Mouse (Mus musculus) heart, adult 11 months (tissue): ENCODE measurements around the gene Vmn1r219.
"Not testable (repeated sequence)": the region's sequence is repeated elsewhere in the genome, so short reads cannot be mapped to it uniquely, and the experiment has no call there.

Source experiments
- DNase-seq: peaks from one replicate; pipeline ENCODE4 v3.0.0; 2022

The Vmn1r219 gene

GRCm38 (mm10) chr13:23159012-23159411 lies at the start of gene Vmn1r219:
Vmn1r219 (plus strand) TSS chr13:23159312.
- peak; percentile 57 for DNase-seq

- not testable (repeated sequence) for DNase-seq
Measured at GRCm38 (mm10) chr13:23118126-23118525, 41.0 kb upstream of the Vmn1r219 start, which contains the start of gene Vmn1r217. Vmn1r217 (minus strand) TSS chr13:23118226.

GRCm38 (mm10) chr13:23120611-23121010 lies 38.5 kb upstream of the Vmn1r219 start:
- DNase-seq: no peak

GRCm38 (mm10) chr13:23133099-23133498 lies 26.0 kb upstream of the Vmn1r219 start, which contains the start of gene Vmn1r218:
Vmn1r218 (plus strand) TSS chr13:23133155.
- DNase-seq: no peak

- no peak for DNase-seq
Measured at GRCm38 (mm10) chr13:23133501-23133900, 25.6 kb upstream of the Vmn1r219 start.

- no peak for DNase-seq
Measured at GRCm38 (mm10) chr13:23138880-23139279, 20.2 kb upstream of the Vmn1r219 start.

GRCm38 (mm10) chr13:23157848-23158247 lies 1.3 kb upstream of the Vmn1r219 start:
- DNase-seq: peak; percentile 55

GRCm38 (mm10) chr13:23166471-23166870 lies 7.4 kb downstream of the Vmn1r219 start:
- DNase-seq: peak; percentile 54

- no peak for DNase-seq
Measured at GRCm38 (mm10) chr13:23187875-23188274, 28.8 kb downstream of the Vmn1r219 start, which contains the start of gene Vmn1r220. Vmn1r220 (minus strand) TSS chr13:23187975.

- DNase-seq: not testable (repeated sequence)
Measured at GRCm38 (mm10) chr13:23203885-23204284, 44.8 kb downstream of the Vmn1r219 start.

GRCm38 (mm10) chr13:23213827-23214226 lies 54.7 kb downstream of the Vmn1r219 start, which contains the start of gene Vmn1r221:
Vmn1r221 (plus strand) TSS chr13:23214127.
- not testable (repeated sequence) for DNase-seq
